Mouse (Mus musculus): ENCODE results near the gene Pfdn6. TPM values are rescaled to one million over a fixed set of nuclear protein-coding genes. Genes with fewer than 3 reads are reported as not detected.
"Not testable (repeated sequence)": the region's sequence is repeated elsewhere in the genome, so short reads cannot be mapped to it uniquely, and the experiment has no call there.

Gene Pfdn6
- polyA plus RNA-seq, 1 experiment from 2014 or later, result 177 TPM

GRCm38 (mm10) chr17:33909077-33909868 is 30.9 kb downstream of the Pfdn6 start, which contains the start of gene Daxx:
Daxx (plus strand) TSS chr17:33909414.
- Histone ChIP-seq H3K9me3 (replicated peaks) (no peaks in the 10 kb centered on the region), H3K9ac (peak within 1 kb of the TSS; percentile 90), H3K4me1 (peaks cover 55% of the 10 kb centered on the region), H3K27ac (peak within 1 kb of the TSS; percentile 91), H3K4me2 (peak within 1 kb of the TSS; percentile 98), H3K27me3 (replicated peaks) (no peaks in the 10 kb centered on the region), H3K4me3 (peak within 1 kb of the TSS; percentile 80), H3K36me3 (peaks cover 39% of the 10 kb centered on the region)
- WGBS (ENCODE audit: insufficient replicate concordance), result under 1% methylated on average over 68 of the region's 68 CpGs
- ATAC-seq, result peak; percentile 93

GRCm38 (mm10) chr17:33908331-33909076 is 31.6 kb downstream of the Pfdn6 start:
- Histone ChIP-seq H3K4me3 (peak overlapping the region; percentile 80), H3K27me3 (replicated peaks) (no peaks in the 10 kb centered on the region), H3K36me3 (peaks cover 32% of the 10 kb centered on the region), H3K27ac (peak overlapping the region; percentile 91), H3K4me2 (peak overlapping the region; percentile 98), H3K9ac (peak overlapping the region; percentile 90), H3K4me1 (peaks cover 56% of the 10 kb centered on the region), H3K9me3 (replicated peaks) (no peaks in the 10 kb centered on the region)
- WGBS (ENCODE audit: insufficient replicate concordance), result 1% methylated on average over 44 of the region's 44 CpGs
- ATAC-seq, result peak; percentile 58

GRCm38 (mm10) chr17:33904835-33905234 is 35.3 kb downstream of the Pfdn6 start, which contains the start of gene Platr17:
Platr17 (plus strand) TSS chr17:33905135.
- H3K27ac ChIP-seq, result peak within 1 kb of the TSS; percentile 70

GRCm38 (mm10) chr17:33903911-33904651 is 36.1 kb downstream of the Pfdn6 start:
- not testable (repeated sequence) for ATAC-seq; H3K36me3 ChIP-seq; H3K27me3 ChIP-seq (replicated peaks); H3K9ac ChIP-seq; H3K4me3 ChIP-seq; H3K4me2 ChIP-seq; H3K9me3 ChIP-seq (replicated peaks)
- WGBS (ENCODE audit: insufficient replicate concordance), result 61% methylated on average over 6 of the region's 6 CpGs
- peak overlapping the region; percentile 70 for H3K27ac ChIP-seq
- peaks cover 79% of the 10 kb centered on the region for H3K4me1 ChIP-seq

More at GRCm38 (mm10) chr17:33904835-33905234, 35.3 kb downstream of the Pfdn6 start, which contains the start of gene Platr17:
- not testable (repeated sequence) for H3K27me3 ChIP-seq (replicated peaks); H3K9ac ChIP-seq; H3K9me3 ChIP-seq (replicated peaks); ATAC-seq; H3K36me3 ChIP-seq; H3K4me3 ChIP-seq
- Histone ChIP-seq H3K4me1 (peaks cover 72% of the 10 kb centered on the region), H3K4me2 (peak within 1 kb of the TSS; percentile 20; the same call in 1 of the 2 replicates)
- 29% methylated on average over 4 of the region's 4 CpGs for WGBS (ENCODE audit: insufficient replicate concordance)

DNA sequence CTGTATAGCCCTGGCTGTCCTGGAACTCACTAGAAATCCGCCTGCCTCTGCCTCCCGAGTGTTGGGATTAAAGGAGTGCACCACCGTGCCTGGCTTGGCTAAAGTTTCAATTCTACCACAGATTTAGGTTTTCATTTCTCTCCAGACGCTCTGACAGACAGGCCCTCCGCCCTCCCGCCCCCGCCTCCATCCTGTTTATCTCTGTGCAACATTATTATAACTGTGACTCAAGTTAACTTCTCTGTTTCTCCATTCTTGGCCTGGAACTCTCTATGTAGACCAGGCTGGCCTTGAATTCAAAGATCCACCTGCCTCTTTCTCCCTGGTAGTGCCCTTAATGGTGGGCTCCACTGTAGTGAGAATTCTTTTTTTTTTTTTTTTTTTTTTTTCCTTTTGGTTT is 37.7 kb downstream of the Pfdn6 start:
- Histone ChIP-seq H3K4me3 (no peak overlapping the region), H3K36me3 (no peaks in the 10 kb centered on the region), H3K27me3 (replicated peaks) (no peaks in the 10 kb centered on the region), H3K4me1 (peaks cover 82% of the 10 kb centered on the region), H3K27ac (peak overlapping the region; percentile 70), H3K9ac (no peak overlapping the region; the same call in 1 of the 2 replicates), H3K9me3 (replicated peaks) (no peaks in the 10 kb centered on the region), H3K4me2 (peak overlapping the region; percentile 37)
- ATAC-seq, result no peak
- WGBS (ENCODE audit: insufficient replicate concordance), result 19% methylated on average over 7 of the region's 7 CpGs

GRCm38 (mm10) chr17:33902079-33902478 is 38.1 kb downstream of the Pfdn6 start:
- H3K27me3 ChIP-seq (replicated peaks), result no peaks in the 10 kb centered on the region
- 0 out of 2 replicates have a peak overlapping the region, but pooled peaks have one; percentile 9 for H3K9ac ChIP-seq
- ATAC-seq, result no peak
- peak overlapping the region; percentile 59 for H3K27ac ChIP-seq
- H3K4me3 ChIP-seq, result no peak overlapping the region
- WGBS (ENCODE audit: insufficient replicate concordance), result 65% methylated on average over 4 of the region's 4 CpGs
- H3K4me1 ChIP-seq, result peaks cover 81% of the 10 kb centered on the region
- no peaks in the 10 kb centered on the region for H3K9me3 ChIP-seq (replicated peaks)
- H3K4me2 ChIP-seq, result peak overlapping the region; percentile 37
- H3K36me3 ChIP-seq, result no peaks in the 10 kb centered on the region

- no peaks in the 10 kb centered on the region for H3K36me3 ChIP-seq
- WGBS (ENCODE audit: insufficient replicate concordance), result 67% methylated on average over 4 of the region's 4 CpGs
- H3K27ac ChIP-seq, result peak overlapping the region; percentile 59
- no peak for ATAC-seq
- H3K4me1 ChIP-seq, result peaks cover 81% of the 10 kb centered on the region
- H3K4me3 ChIP-seq, result no peak overlapping the region
- no peaks in the 10 kb centered on the region for H3K27me3 ChIP-seq (replicated peaks)
- no peak overlapping the region for H3K4me2 ChIP-seq
- H3K9me3 ChIP-seq (replicated peaks), result no peaks in the 10 kb centered on the region
- H3K9ac ChIP-seq, result no peak overlapping the region
Measured at GRCm38 (mm10) chr17:33901653-33902052, 38.5 kb downstream of the Pfdn6 start.

GRCm38 (mm10) chr17:33900989-33901314 is 39.2 kb downstream of the Pfdn6 start:
- H3K9ac ChIP-seq, result no peak overlapping the region
- H3K36me3 ChIP-seq, result no peaks in the 10 kb centered on the region
- H3K27me3 ChIP-seq (replicated peaks), result no peaks in the 10 kb centered on the region
- no peak overlapping the region for H3K4me3 ChIP-seq
- peak overlapping the region; percentile 91 for H3K27ac ChIP-seq
- no peak for ATAC-seq
- 78% methylated on average over 4 of the region's 4 CpGs for WGBS (ENCODE audit: insufficient replicate concordance)
- no peak overlapping the region for H3K4me2 ChIP-seq
- no peaks in the 10 kb centered on the region for H3K9me3 ChIP-seq (replicated peaks)
- peaks cover 81% of the 10 kb centered on the region for H3K4me1 ChIP-seq

- Histone ChIP-seq H3K4me3 (no peak overlapping the region), H3K9ac (peak overlapping the region; percentile 46), H3K4me1 (peaks cover 81% of the 10 kb centered on the region), H3K27me3 (replicated peaks) (no peaks in the 10 kb centered on the region), H3K36me3 (no peaks in the 10 kb centered on the region), H3K4me2 (peak overlapping the region; percentile 35), H3K27ac (peak overlapping the region; percentile 91), H3K9me3 (replicated peaks) (no peaks in the 10 kb centered on the region)
- peak; percentile 35 for ATAC-seq
- 58% methylated on average over 7 of the region's 7 CpGs for WGBS (ENCODE audit: insufficient replicate concordance)
Measured at GRCm38 (mm10) chr17:33900281-33900988, 39.7 kb downstream of the Pfdn6 start.

GRCm38 (mm10) chr17:33899642-33900041 is 40.5 kb downstream of the Pfdn6 start:
- Histone ChIP-seq H3K4me1 (peaks cover 75% of the 10 kb centered on the region), H3K36me3 (no peaks in the 10 kb centered on the region), H3K27ac (peak overlapping the region; percentile 91), H3K4me3 (no peak overlapping the region), H3K9ac (peak overlapping the region; percentile 46), H3K4me2 (peak overlapping the region; percentile 35), H3K27me3 (replicated peaks) (no peaks in the 10 kb centered on the region), H3K9me3 (replicated peaks) (no peaks in the 10 kb centered on the region)
- peak; percentile 80 for ATAC-seq
- 20% methylated on average over 4 of the region's 4 CpGs for WGBS (ENCODE audit: insufficient replicate concordance)

DNA sequence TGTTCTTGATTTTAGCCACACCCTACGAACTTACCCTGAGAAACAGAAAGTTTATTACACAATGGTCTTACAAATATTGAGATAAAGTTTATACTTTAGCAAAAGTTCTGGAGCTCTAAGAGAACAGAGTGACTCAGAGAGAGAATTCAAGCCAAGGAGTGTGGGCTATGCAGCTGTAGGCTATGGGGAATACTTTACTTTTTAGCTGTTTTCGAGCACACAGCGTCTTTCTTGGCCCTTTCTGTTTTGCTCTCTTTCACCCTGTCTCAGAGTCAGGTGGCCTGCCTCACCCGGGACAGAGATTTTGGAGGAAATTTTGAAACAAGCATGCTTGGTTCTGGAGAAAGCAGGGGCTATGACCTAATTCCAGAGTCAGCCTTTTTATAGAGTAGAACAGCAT is 42.0 kb downstream of the Pfdn6 start:
- H3K4me3 ChIP-seq; H3K9ac ChIP-seq; H3K9me3 ChIP-seq (replicated peaks); H3K27me3 ChIP-seq (replicated peaks); H3K4me2 ChIP-seq; ATAC-seq; H3K36me3 ChIP-seq: not testable (repeated sequence)
- Histone ChIP-seq H3K27ac (peak overlapping the region; percentile 91), H3K4me1 (peaks cover 61% of the 10 kb centered on the region)
- 72% methylated on average over 4 of the region's 4 CpGs for WGBS (ENCODE audit: insufficient replicate concordance)

All from liver, embryonic 12.5 days (tissue).